Mouse (Mus musculus) induced T-regulatory cell, adult 2 months (primary cell): ENCODE data around the gene Dnm1.
A peak's percentile ranks its signal among the peaks of the same experiment; 100 is the strongest.

ENCODE experiments used
- DNase-seq: peaks from one replicate; pipeline ENCODE4 v3.0.0-alpha.2; 2012; ENCODE audit warnings: low read depth

Dnm1 gene

DNA sequence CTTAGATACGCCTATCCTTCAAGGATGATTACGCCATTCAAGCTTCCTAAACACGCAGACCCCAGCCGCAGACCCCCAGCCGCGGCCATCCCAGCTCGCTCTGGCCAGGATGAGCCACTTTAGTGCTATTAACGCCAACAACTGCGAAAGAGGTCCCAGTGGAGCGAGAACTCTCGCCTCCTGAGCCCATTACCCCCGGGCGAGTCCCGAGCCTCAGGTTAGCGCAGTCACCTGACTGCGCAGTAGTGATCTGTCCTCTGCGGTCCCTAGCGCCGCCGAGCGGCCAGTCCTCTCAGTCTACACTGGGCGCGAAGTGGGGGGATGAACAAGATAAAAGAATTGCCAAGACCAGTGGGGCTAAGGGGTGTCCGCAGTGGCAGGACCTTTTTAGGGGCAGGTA, 8.3 kb upstream of the Dnm1 start:
- peak; percentile 76 for DNase-seq

DNA sequence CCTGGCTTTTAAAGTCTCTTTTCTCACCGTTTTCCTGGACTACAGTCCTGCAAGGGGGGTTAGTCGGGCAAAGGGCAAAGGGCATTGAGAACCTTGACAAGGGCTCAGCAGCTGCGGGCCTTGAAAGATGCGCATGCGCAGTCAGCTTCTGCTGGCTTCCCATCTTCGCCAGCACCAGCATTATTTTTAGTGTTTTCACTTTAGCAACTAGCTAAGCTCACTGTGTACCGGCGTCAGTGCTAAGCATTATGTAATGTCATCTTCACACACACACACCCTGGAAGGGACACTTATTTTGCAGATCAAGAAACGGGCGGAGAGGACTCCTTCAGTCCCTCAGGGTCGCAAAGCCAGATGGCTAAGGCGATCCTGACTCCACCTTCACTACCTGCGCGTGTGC, 7.6 kb upstream of the Dnm1 start:
- peak; percentile 82 for DNase-seq

DNA sequence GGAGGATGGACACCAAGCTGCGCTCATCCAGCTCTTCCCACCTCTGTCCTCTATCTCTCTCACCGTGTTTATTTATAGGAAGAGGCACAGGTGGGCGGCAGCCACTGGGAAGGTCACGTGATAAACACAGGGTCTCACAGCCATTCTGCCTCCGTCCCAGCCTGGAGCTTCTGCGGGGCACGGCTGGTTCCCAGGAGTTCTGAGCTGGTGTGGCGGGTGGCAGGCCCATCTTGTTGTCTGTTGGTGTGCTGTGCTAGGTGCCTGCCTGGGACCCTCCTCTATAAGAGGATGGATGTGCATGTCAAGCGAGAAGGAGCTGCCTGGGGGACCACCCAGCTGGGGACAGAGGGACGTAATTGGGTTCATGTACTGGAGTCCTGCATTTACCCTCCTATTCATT, 5.2 kb upstream of the Dnm1 start:
- no peak for DNase-seq

DNA sequence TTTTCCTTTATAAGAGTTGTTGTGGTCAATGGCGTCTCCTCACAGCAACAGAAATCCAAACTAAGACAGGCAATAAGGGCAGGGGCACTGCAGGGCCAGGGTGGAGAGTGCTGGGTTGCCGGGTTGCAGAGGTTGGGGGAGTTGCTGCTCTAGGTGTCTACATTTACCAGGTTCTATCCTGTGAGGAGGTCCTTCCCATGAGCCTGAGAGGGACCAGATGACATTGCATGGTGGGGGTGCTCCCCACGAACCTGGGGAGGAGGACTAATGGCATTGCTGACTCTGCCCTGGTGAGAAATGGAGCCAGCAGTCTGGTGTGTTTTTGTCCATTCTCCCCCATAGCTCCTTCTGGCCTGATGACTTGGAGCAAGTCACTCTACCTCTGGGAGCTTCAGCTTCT, 4.6 kb upstream of the Dnm1 start:
- no peak for DNase-seq

DNA sequence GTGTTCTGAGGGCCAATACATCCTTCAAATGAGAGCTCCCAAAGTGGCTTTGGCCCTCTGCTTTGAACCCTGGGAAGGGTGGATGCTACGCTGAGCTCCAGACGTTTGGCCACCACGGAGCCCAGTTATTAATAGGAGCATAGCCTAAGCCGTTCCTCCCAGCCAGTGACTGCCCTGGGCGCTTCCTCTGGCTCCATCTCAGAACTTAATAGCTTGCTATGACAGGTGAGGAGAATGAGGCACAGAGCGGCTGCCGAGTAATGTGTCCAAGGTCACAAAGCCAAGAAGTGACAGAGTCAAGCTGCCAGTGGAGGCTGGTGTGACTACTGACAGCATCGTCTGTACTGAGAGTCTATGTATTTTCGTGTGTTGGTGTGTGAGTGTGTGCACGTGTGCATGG, 3.1 kb upstream of the Dnm1 start:
- DNase-seq, result no peak

DNA sequence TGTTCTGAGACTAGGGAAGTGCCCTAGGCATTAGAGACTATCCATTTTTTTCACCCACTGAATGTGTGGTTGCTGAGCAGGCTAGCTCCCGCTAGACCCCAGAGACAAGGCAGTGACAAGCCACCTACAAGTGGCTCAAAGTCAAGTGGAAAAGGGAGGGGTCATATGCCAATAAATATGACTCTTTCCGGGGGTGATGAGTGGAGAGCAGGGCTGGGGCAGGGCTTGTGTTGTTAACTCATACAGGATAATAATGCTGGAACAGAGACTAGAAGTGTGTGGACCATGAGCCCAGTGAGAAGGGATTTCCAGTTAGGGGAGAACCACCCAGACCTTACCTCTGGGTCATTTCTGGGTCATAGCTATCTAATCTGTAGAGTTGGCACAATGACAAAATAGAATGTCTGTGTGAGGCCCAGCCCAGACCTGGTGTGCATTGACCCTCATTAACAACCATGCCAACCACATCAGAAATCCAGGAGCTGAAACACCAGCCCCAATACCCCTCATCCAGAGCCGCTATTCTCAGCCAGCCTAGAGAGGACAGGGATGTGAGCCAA, 1.3 kb upstream of the Dnm1 start:
- no peak for DNase-seq

DNA sequence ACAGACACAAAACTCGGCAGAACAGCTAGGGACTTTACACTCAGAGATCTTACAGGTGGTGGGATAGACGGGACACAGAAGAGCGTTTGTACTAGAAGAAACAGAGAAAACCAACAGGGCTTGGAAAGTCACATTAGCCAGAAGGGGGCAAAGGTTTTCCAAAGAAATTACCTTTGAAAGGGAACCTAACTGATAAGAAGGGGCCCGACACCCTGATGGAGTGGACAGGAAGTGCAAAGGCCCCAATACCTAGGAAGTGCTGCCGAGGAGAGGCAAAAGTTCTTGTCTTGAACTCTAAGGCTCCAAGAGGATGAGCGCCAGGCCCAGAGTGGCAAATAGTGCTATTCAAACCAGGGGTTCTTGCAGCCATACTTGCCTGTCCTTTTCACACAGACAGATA, 698 bp upstream of the Dnm1 start:
- no peak for DNase-seq

DNA sequence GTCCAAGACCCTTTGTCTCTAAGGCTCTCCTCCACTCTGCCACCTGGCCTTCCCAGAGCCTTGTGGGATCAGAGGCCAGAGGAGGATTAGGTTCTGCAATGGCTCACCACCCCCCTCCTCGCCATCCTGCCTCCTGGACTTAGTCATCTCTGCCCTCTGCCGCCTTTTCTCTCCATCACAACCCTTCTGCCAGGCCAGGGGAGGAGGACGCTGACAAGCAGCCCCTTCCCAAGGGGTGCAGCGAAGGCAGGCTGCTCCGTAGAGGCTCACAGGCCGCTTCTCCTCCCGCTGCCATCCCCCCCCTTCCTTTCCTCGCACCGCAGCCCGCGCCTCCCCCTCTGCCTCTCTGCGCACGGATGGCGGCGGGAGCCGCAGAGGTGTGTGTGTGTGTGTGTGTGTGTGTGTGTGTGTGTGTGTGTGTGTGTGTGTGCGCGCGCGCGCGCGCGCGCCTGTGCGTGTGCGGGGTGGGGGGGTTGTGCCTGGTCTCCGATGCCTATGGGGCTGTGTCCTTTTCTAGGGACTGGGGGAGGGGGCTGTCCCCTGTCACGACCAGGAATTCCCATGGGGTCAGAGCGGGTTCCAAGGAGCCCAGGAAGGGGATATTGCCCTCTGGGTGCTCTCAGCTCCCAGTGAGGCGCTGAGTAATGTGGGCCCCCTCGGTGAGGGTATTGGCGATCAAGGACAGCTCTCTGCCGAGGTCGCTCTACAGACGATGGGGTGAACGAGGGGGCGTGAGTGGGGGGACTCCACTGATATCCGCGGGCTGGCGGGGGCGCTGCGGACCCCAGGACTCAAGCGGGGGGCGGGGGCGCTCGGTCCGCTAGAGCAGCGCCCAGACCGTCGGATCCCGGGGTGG, 759 bp downstream of the Dnm1 start, which contains the start of gene Ciz1:
Gene Ciz1 (plus strand): TSS at position 177 of the 856 bp plus-strand sequence.
- DNase-seq, result peak; percentile 56

DNA sequence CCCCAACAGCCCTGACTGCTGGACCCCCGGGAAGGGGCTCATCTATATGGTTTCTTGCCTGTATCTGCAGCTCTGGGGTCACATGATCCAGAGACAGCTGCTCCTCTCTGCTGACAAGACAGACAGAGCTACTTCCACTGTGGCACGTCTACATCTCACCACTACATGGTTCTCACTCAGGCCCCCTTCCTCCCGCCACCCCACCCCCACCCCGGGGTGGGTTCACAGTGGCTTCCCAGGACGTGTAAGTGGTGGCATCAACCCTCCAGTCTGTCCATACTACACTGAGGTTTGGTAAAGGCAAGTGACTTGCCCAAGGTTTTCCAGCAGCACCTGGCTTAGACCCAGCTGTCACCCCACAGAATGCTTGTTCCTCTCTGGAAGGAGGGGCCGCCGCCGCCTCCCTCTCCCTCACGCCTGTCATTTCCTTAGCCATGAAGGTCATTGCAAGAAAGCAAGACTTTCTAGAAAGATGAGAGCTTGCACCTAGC, 1.6 kb downstream of the Dnm1 start:
- DNase-seq, result peak; percentile 37

DNA sequence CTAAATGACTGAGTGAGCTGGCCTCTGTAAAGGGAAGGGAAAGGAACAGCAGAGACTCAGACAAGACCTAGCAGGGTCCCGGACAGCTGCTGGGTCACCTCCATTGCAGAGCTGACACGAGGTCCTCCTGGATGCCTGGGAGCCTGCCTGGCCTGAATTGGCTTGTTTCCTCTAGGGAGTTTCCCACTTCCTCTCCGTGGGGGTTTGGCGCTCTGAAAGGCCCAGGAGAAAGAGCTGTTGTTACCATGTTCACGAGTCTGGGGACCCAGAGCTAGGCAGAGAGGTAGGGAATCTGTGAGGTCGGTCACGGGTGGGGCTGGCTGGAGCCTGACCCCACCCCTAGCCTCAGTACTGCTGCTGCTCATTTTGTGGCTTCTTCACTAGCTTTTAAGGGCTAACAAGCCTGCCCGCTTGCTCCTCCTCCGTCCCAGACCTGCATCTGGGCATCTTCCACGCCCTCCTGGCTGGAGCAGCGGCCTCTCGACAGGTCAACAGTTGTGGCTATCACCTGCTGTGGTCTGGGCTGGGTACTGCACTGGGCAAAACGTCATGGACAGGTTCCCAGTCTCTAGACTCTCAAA, 2.6 kb downstream of the Dnm1 start:
- no peak for DNase-seq

DNA sequence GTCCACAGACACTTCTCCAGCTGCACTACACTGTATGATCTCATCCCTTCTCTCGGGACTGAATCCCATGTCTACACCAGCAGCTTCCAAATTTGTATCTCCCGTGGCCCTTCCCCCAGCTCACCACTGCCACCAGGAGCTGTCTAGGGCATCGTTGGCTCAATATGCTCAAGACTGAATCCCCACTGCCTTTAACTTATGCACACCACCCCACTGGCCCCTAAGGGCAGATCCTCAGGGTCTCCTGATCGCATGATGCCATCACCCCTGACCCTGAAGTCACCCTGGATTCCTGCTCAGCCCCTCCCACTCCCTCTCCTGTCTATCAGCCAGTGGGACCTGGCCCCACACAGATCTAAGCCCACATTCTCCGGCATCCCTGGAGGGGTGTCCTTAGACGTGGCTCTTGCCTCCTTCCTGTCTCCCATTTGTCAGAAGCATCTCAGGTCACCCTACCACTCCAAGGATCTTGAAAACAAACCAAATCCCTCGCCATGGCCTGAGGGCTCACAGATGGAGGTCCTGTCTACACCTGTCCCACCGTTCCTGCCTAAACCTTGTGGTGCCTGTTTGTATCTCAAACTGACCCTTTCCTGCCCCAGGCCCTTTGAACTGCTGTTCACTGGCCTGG, 3.4 kb downstream of the Dnm1 start:
- no peak for DNase-seq

DNA sequence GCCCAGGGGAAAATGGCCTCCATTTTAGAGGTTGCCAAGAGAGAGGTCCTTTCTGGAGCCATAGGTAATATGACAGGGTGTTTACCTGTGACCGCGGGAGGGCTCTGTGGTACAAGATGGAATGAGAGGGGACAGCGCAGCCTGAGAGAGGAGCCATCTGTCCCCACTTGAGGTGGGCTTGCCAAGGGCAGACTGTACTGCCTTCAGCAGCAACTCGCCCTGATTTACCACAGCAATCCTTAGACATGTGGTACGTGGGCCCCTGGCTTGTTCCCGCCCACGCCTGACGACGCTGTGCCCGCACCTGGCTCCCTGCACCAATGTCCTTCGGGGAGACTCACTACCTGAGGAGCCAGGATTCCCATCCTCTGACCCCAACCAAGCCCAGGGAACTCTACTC, 4.8 kb downstream of the Dnm1 start:
- no peak for DNase-seq

DNA sequence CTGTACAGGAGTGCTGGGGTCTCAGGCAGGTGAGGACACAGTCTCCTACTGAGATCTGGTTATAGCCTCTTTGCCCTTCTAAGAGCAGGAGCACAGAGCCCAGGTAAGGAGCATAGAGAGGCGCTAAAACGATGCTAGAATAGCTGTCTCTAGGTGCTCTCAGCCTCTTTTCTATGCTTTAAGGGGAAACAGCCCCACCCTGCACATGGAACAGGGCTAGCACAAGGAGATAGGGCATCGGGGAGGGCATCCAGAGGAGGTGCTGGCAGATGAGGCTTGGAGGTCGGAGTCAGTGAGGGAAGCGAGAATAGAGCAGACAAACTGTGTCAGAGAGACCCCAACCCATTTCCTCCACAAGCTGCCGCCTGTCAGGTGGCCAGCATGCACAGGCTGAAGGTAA, 6.1 kb downstream of the Dnm1 start:
- DNase-seq, result no peak

DNA sequence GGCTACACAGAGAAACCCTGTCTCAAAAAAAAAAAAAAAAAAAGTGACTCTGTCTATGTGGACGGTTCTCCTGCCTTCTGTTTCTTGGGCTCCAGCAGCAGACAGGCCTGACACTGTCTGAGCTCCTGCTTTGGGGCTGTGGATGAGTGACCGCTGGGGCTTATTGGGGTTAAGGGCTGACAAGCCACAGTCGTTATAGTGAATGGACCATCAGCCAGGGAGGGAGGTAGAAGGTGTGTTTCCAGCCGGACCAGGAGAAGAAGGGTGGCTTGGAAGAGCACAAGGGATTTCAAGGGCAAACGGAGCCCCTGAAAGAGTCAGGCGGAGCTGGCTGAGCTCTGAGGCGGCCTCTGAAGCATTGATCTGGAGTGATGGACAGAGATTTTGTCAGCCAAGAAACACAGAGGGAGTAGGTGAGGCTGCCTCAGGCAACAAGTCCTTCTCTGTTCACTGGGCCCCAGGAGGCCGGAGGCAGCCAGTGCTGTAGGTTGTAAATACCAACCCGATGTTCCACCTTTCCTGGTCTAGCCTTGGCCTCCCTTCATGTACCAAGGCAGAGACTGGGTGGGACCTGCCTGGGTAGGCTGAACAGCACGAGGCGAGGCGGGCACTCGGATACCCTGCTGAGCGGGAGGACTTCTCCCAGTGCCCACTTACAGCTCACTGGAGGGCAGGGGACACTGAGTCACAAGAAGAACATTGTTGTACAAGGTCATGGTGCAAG, 8.4 kb downstream of the Dnm1 start:
- DNase-seq, result no peak

DNA sequence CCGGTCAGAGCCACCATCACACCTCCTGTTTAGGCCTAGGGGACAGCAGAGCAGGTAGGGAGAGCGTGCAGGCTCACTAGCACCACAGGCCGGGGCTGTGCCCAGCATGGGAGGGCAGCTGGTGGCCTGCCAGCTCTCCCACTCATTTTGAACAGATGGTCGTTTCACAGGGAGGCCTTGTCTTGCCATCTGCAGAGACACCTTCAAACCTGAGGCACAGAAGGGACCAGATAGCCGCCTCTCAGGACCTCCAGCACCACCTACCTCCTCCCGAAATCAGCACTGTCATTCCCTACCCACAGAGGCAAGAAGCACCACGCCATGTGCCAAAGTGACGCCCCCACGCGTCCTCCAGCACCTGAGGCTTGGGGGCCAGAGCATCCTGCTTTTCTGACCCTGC, 9.1 kb downstream of the Dnm1 start:
- DNase-seq, result no peak

DNA sequence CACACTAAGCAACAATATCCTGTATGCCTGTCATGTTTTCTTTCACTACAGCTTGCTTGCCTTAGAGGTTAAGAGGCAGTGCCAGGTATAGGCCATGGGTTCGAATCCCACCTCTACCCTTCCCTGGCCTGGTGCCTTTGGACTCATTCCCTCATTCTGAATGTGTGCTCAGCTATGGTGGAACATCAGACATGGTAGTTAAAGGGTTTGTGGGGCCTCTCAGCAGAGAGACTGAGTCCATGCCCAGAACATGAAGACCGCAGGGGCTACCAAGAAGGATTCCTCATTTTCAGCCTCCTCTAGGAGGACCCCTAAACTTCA, 9.8 kb downstream of the Dnm1 start:
- no peak for DNase-seq

DNA sequence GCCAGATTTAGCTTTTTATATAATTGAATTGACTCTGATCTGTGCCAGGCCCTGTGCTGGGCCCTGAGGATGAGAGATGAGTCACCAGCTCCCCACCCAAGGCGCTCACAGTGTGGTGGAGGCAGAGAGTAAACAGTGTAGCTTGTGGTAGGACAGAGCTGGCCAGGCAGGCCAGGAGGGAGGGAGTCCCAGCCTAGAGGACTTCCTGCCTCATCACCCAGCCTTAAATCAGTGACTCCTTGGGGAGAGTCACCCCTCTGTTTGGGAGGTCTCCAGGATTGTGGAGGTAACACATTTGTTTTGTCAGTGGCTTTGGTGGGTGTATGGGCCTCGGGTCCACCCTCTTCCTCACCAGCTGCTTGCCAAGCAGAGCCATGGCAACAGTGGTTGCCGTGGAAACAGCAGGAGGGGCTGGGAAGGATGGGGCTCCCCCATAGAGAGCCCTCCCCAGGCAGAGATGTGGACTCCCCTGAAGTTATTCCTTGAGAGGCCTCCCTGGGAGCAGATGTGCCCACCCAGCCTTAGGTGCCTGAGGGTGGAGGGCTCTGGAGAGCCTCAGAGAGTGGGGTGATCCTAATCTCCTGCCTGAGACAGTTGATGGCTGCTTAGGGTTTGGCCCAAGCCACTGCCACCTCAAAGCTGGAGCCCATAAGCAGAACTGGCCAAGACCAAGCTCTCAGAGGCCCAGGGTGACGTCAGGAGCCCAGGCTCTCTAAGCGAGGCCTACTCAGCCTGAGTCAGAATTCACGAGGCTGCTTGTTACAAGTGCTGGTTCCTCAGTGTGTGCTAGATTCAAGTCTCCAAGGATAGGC, 10.4 kb downstream of the Dnm1 start:
- no peak for DNase-seq

DNA sequence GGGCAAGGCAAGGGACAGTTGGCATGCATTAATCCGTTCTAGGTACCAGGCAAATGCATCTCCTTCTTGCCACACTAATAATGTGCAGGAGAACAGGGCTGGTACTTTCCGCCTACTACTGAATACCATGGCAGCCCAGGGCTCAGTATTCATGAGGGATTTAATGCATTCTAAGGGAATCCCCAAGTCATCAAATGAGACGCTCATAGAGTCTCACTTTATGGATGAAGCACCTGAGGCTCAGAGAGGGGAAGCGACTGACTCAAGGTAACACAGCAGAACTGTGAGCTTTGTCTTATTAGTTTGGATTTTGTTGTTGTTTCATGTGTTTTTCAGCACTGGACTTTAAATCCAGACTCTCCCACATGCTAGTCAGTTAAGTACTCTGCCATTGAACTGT, 11.1 kb downstream of the Dnm1 start:
- DNase-seq, result no peak

DNA sequence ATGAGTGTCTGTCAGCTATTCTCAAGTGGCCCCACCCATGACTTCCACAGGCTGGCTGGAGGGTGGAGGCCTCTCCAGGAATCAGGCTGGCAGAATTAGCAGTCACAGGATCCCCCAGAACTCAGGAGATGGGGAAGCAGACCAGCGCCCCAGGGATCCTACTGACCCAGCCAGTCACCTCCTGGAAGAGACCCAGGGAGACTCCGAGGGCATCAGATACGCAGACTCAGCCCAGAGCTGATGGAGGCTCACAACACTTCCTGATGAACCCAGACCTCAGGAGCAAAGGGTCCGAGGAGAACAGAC, 11.6 kb downstream of the Dnm1 start:
- DNase-seq, result no peak

DNA sequence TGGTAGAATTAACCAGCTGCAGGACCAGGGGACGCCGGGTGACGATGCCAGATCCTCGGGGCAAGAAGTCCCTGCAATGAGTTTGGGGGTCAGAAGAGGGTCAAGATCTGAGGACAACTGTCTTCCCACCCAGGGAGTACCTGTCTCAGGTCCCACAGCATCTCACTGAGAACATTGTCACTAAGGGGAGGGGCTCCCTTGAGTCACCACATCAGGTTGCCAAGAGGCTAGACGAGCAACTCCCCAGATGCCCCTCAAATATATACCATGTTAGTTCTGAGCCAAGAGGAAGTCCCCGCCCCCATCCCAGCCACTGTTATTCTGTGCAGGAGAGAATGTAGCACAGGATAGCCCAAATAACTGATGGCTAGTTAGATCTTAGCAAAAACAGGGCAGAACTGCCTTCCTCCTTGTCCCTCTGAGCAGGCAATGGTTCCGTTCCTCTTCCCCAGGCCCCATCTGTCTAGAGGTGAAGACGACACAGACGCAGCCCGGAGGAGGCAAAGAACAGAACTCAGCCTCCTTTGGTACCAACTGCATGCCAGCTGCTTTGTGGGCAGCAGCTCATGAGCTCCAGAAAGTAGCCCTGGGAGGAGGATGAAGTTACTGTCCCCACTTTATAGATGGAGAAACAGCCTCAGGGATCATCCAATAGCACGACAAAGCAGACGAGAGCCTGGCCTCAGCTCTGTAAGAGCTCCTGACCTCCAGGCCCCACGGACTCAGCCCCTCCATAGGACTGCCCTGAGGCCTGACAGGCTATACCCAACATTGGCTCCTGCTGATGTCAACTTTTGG, 12.1 kb downstream of the Dnm1 start:
- no peak for DNase-seq
